Comparison of ENCODE assay signal across 14 mouse cellular contexts in genomic region chr1:25008456-25009169, GRCm38 (mm10).
A peak's percentile ranks its signal among the peaks of the same experiment; 100 is the strongest.
DNase-seq lines count a peak whose midpoint lies in the region; ATAC-seq and TF ChIP-seq lines count a peak whose summit lies in the region.
"Had no signal": no experiment of that assay in that cellular context is flagged by ENCODE, and none has a peak within 500 bp of the region (broad histone marks: within the 10 kb centered on the region; RNA-seq: fewer than 3 reads in every experiment).

No protein-coding gene starts in this region.

- no peak for TF ChIP-seq POLR2A in thymus, adult 2 months (IDR thresholded peaks at IDR 0.05; ENCODE audit: control insufficient read depth, extremely low read depth, insufficient read depth, low read length, poor library complexity)

- peak overlapping the region; percentile 35; the same call in 1 of the 2 replicates for H3K27ac ChIP-seq in forebrain, postnatal 0 days (ENCODE audit: low read depth, low read length)
- H3K27ac ChIP-seq in thymus, adult 2 months (ENCODE audit: control insufficient read depth, insufficient read depth, low read length): no peak overlapping the region
- H3K27ac ChIP-seq: midbrain, embryonic 13.5 days; neural tube, embryonic 13.5 days; stomach, postnatal 0 days had no signal

- peak; percentile 7 for DNase-seq in left cerebral cortex, adult 11 months (ENCODE audit: low spot score)
- DNase-seq in left cerebral cortex, postnatal 4 days: no peak
- peak; percentile 20 for DNase-seq in forebrain, postnatal 0 days
- DNase-seq in layer of hippocampus, postnatal 14 days (ENCODE audit: low spot score in 2 of 2): peak; percentile 12 to 52
- peak; percentile 42 for DNase-seq in right cerebral cortex, postnatal 10 days (ENCODE audit: low spot score in 2 of 2)
- no peak for DNase-seq in thymus, adult 2 months
- no peak for DNase-seq in testis, postnatal 14 days (ENCODE audit: low spot score)
- DNase-seq: adrenal gland, postnatal 10 days; cerebellum, adult 11 months; liver, postnatal 0 days had no signal

- no peaks in the 10 kb centered on the region for H3K27me3 ChIP-seq in forebrain, postnatal 0 days (ENCODE audit: insufficient read depth, low read length)
- H3K27me3 ChIP-seq in thymus, adult 2 months (ENCODE audit: control insufficient read depth, insufficient read depth, low read length): no peaks in the 10 kb centered on the region
- H3K27me3 ChIP-seq: CH12.LX; midbrain, embryonic 13.5 days; neural tube, embryonic 13.5 days had no signal

- no peak for TF ChIP-seq CTCF in forebrain, postnatal 0 days (IDR thresholded peaks at IDR 0.05; ENCODE audit: low read depth)
- TF ChIP-seq CTCF in thymus, adult 2 months (IDR thresholded peaks at IDR 0.05; ENCODE audit: borderline replicate concordance, control insufficient read depth, extremely low read depth, insufficient read depth, low read length, poor library complexity): no peak

- H3K4me3 ChIP-seq in forebrain, postnatal 0 days (ENCODE audit: low read depth, low read length): no peak overlapping the region
- no peak overlapping the region for H3K4me3 ChIP-seq in thymus, adult 2 months (ENCODE audit: control insufficient read depth, insufficient read depth, low read length)
- H3K4me3 ChIP-seq: midbrain, embryonic 13.5 days; neural tube, embryonic 13.5 days had no signal

- WGBS in forebrain, postnatal 0 days: 42% methylated on average over 8 of the region's 8 CpGs
- WGBS in thymus, adult 2 months: 79% methylated on average over 8 of the region's 8 CpGs

- ATAC-seq in forebrain, postnatal 0 days: peak; percentile 77
- ATAC-seq: liver, postnatal 0 days; midbrain, embryonic 13.5 days had no signal

- intact Hi-C loops in left cerebral cortex, postnatal 4 days (cut with DNase I): no loop called here

- H3K9me3 ChIP-seq in forebrain, postnatal 0 days (ENCODE audit: low read length): no peaks in the 10 kb centered on the region
- H3K9me3 ChIP-seq: midbrain, embryonic 13.5 days; neural tube, embryonic 13.5 days had no signal

- H3K36me3 ChIP-seq in forebrain, postnatal 0 days (ENCODE audit: insufficient read depth): no peaks in the 10 kb centered on the region
- no peaks in the 10 kb centered on the region for H3K36me3 ChIP-seq in thymus, adult 2 months (ENCODE audit: control insufficient read depth, insufficient read depth, low read length)
- H3K36me3 ChIP-seq: midbrain, embryonic 13.5 days; neural tube, embryonic 13.5 days had no signal

- H3K4me2 ChIP-seq in forebrain, postnatal 0 days (ENCODE audit: low read depth): no peak overlapping the region
- H3K4me2 ChIP-seq: midbrain, embryonic 13.5 days; neural tube, embryonic 13.5 days had no signal

- H3K9ac ChIP-seq in forebrain, postnatal 0 days: no peak overlapping the region
- H3K9ac ChIP-seq: liver, postnatal 0 days; midbrain, embryonic 13.5 days; neural tube, embryonic 13.5 days had no signal

- H3K4me1 ChIP-seq in forebrain, postnatal 0 days (ENCODE audit: insufficient read depth): no peaks in the 10 kb centered on the region
- H3K4me1 ChIP-seq in thymus, adult 2 months (replicated peaks; ENCODE audit: control insufficient read depth, insufficient read depth, low read length): no peaks in the 10 kb centered on the region
- H3K4me1 ChIP-seq: midbrain, embryonic 13.5 days; neural tube, embryonic 13.5 days had no signal

Comparison
In these comparisons a context has a peak if more than half of its experiments do, and no peak if none do; other contexts are left out.
1. DNase-seq: peak in left cerebral cortex, adult 11 months (single experiment), forebrain, postnatal 0 days (single experiment), layer of hippocampus, postnatal 14 days (2 of 2) and right cerebral cortex, postnatal 10 days (2 of 2); none in left cerebral cortex, postnatal 4 days (single experiment), thymus, adult 2 months (single experiment) and testis, postnatal 14 days (single experiment).